Mouse (Mus musculus): ENCODE measurements around the gene Pphln1. TPM values are rescaled to one million over a fixed set of nuclear protein-coding genes. Genes with fewer than 3 reads are reported as not detected.
"Not testable (repeated sequence)": the region's sequence is repeated elsewhere in the genome, so short reads cannot be mapped to it uniquely, and the experiment has no call there.

The Pphln1 gene
- 14.5 and 16.5 TPM in 2 replicates for polyA plus RNA-seq (2012; rRNA removed)

GRCm38 (mm10) chr15:93397826-93398698 is at the start of gene Pphln1, which contains the start of gene Zcrb1:
Pphln1 (plus strand) TSS chr15:93398350.
Zcrb1 (minus strand) TSS chr15:93398334.
- peaks cover under 1% of the 10 kb centered on the region; the same call in 1 of the 2 replicates for H3K36me3 ChIP-seq (ENCODE audit: control insufficient read depth, insufficient read depth, low read length)
- H3K27me3 ChIP-seq (ENCODE audit: control insufficient read depth, insufficient read depth, low read length) = no peaks in the 10 kb centered on the region
- under 1% methylated on average over 100 of the region's 100 CpGs for WGBS
- TF ChIP-seq POLR2A (IDR thresholded peaks at IDR 0.05; ENCODE audit: control insufficient read depth, extremely low read depth, insufficient read depth, low read length, poor library complexity) (peak; percentile 67; the same call in 1 of the 2 replicates), CTCF (IDR thresholded peaks at IDR 0.05; ENCODE audit: borderline replicate concordance, control insufficient read depth, extremely low read depth, insufficient read depth, low read length, poor library complexity) (no peak; the same call in 1 of the 2 replicates)
- H3K27ac ChIP-seq (ENCODE audit: control insufficient read depth, insufficient read depth, low read length) = peak within 1 kb of the TSS; percentile 41; the same call in 1 of the 2 replicates
- DNase-seq = peak; percentile 90
- peak within 1 kb of the TSS; percentile 74 for H3K4me3 ChIP-seq (ENCODE audit: control insufficient read depth, insufficient read depth, low read length)
- peaks cover 11% of the 10 kb centered on the region for H3K4me1 ChIP-seq (replicated peaks; ENCODE audit: control insufficient read depth, insufficient read depth, low read length)

- no peak for DNase-seq
- Histone ChIP-seq H3K27ac (ENCODE audit: control insufficient read depth, insufficient read depth, low read length) (no peak overlapping the region), H3K36me3 (ENCODE audit: control insufficient read depth, insufficient read depth, low read length) (no peaks in the 10 kb centered on the region), H3K27me3 (ENCODE audit: control insufficient read depth, insufficient read depth, low read length) (no peaks in the 10 kb centered on the region), H3K4me3 (ENCODE audit: control insufficient read depth, insufficient read depth, low read length) (no peak overlapping the region), H3K4me1 (replicated peaks; ENCODE audit: control insufficient read depth, insufficient read depth, low read length) (no peaks in the 10 kb centered on the region)
- 90% methylated on average over 19 of the region's 19 CpGs for WGBS
- TF ChIP-seq CTCF (IDR thresholded peaks at IDR 0.05; ENCODE audit: borderline replicate concordance, control insufficient read depth, extremely low read depth, insufficient read depth, low read length, poor library complexity) (no peak), POLR2A (IDR thresholded peaks at IDR 0.05; ENCODE audit: control insufficient read depth, extremely low read depth, insufficient read depth, low read length, poor library complexity) (no peak)
Measured at GRCm38 (mm10) chr15:93358346-93359095, 39.6 kb upstream of the Pphln1 start.

- WGBS = 96% methylated on average over 6 of the region's 6 CpGs
- no peak overlapping the region for H3K4me3 ChIP-seq (ENCODE audit: control insufficient read depth, insufficient read depth, low read length)
- DNase-seq = no peak
- TF ChIP-seq POLR2A (IDR thresholded peaks at IDR 0.05; ENCODE audit: control insufficient read depth, extremely low read depth, insufficient read depth, low read length, poor library complexity) = no peak
- TF ChIP-seq CTCF (IDR thresholded peaks at IDR 0.05; ENCODE audit: borderline replicate concordance, control insufficient read depth, extremely low read depth, insufficient read depth, low read length, poor library complexity) = no peak
- H3K27ac ChIP-seq (ENCODE audit: control insufficient read depth, insufficient read depth, low read length) = no peak overlapping the region
- H3K36me3 ChIP-seq (ENCODE audit: control insufficient read depth, insufficient read depth, low read length) = no peaks in the 10 kb centered on the region
- H3K4me1 ChIP-seq (replicated peaks; ENCODE audit: control insufficient read depth, insufficient read depth, low read length) = no peaks in the 10 kb centered on the region
- no peaks in the 10 kb centered on the region for H3K27me3 ChIP-seq (ENCODE audit: control insufficient read depth, insufficient read depth, low read length)
Measured at GRCm38 (mm10) chr15:93365561-93365960, 32.6 kb upstream of the Pphln1 start.

- DNase-seq = no peak
- WGBS = 69% methylated on average over 9 of the region's 9 CpGs
- Histone ChIP-seq H3K27ac (ENCODE audit: control insufficient read depth, insufficient read depth, low read length) (no peak overlapping the region), H3K36me3 (ENCODE audit: control insufficient read depth, insufficient read depth, low read length) (no peaks in the 10 kb centered on the region), H3K4me1 (replicated peaks; ENCODE audit: control insufficient read depth, insufficient read depth, low read length) (no peaks in the 10 kb centered on the region), H3K4me3 (ENCODE audit: control insufficient read depth, insufficient read depth, low read length) (no peak overlapping the region), H3K27me3 (ENCODE audit: control insufficient read depth, insufficient read depth, low read length) (no peaks in the 10 kb centered on the region)
- no peak for TF ChIP-seq CTCF (IDR thresholded peaks at IDR 0.05; ENCODE audit: borderline replicate concordance, control insufficient read depth, extremely low read depth, insufficient read depth, low read length, poor library complexity)
- no peak for TF ChIP-seq POLR2A (IDR thresholded peaks at IDR 0.05; ENCODE audit: control insufficient read depth, extremely low read depth, insufficient read depth, low read length, poor library complexity)
Measured at GRCm38 (mm10) chr15:93368558-93368957, 29.6 kb upstream of the Pphln1 start.

GRCm38 (mm10) chr15:93371838-93372237 is 26.3 kb upstream of the Pphln1 start:
- Histone ChIP-seq H3K27ac (ENCODE audit: control insufficient read depth, insufficient read depth, low read length) (no peak overlapping the region), H3K4me1 (replicated peaks; ENCODE audit: control insufficient read depth, insufficient read depth, low read length) (no peaks in the 10 kb centered on the region), H3K4me3 (ENCODE audit: control insufficient read depth, insufficient read depth, low read length) (no peak overlapping the region), H3K36me3 (ENCODE audit: control insufficient read depth, insufficient read depth, low read length) (no peaks in the 10 kb centered on the region), H3K27me3 (ENCODE audit: control insufficient read depth, insufficient read depth, low read length) (no peaks in the 10 kb centered on the region)
- 87% methylated on average over 2 of the region's 2 CpGs for WGBS
- TF ChIP-seq CTCF (IDR thresholded peaks at IDR 0.05; ENCODE audit: borderline replicate concordance, control insufficient read depth, extremely low read depth, insufficient read depth, low read length, poor library complexity) (no peak), POLR2A (IDR thresholded peaks at IDR 0.05; ENCODE audit: control insufficient read depth, extremely low read depth, insufficient read depth, low read length, poor library complexity) (no peak)
- DNase-seq = peak; percentile 7

GRCm38 (mm10) chr15:93372525-93373119 is 25.5 kb upstream of the Pphln1 start:
- H3K27me3 ChIP-seq (ENCODE audit: control insufficient read depth, insufficient read depth, low read length); H3K36me3 ChIP-seq (ENCODE audit: control insufficient read depth, insufficient read depth, low read length); H3K27ac ChIP-seq (ENCODE audit: control insufficient read depth, insufficient read depth, low read length); H3K4me1 ChIP-seq (replicated peaks; ENCODE audit: control insufficient read depth, insufficient read depth, low read length); H3K4me3 ChIP-seq (ENCODE audit: control insufficient read depth, insufficient read depth, low read length); DNase-seq: not testable (repeated sequence)
